Mouse (Mus musculus): ENCODE measurements around the gene Sdk1.

DNA sequence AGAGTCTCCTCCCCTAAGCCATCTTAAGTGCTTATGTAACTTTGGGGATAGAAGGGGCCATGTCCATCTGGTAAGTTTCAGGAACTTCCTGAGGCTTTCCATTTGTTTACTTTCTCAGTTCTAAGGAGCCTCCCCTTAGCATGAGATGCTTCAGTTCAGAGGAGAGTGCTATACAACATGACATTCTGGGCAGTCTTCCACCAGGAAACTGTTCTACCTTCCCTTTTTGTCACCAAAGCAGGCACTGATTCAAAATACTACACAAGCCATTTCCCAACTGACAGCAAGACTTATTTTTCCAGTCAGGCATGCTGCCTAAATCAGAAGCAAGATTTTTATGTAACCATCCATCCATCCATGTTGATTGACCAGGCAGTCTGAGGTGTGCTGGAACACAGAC, 738.2 kb downstream of the Sdk1 start:
- TF ChIP-seq EP300 (IDR thresholded peaks at IDR 0.05; ENCODE audit: insufficient read depth, low read depth, low read length) (no peak), POLR2A (IDR thresholded peaks at IDR 0.05; ENCODE audit: insufficient read depth, low read depth, low read length) (no peak)

Measured in heart, adult 2 months (tissue).